Mouse (Mus musculus) heart, adult 2 months (tissue): Measurements from ENCODE around the gene Gm5155. TPM values are rescaled to one million over a fixed set of nuclear protein-coding genes. Genes with fewer than 3 reads are reported as not detected.
"Not testable (repeated sequence)": the region's sequence is repeated elsewhere in the genome, so short reads cannot be mapped to it uniquely, and the experiment has no call there.

Experiments used
- DNase-seq, 2 experiments: peaks; one replicate each; pipeline ENCODE4 v3.0.0; 2021
- H3K27ac ChIP-seq: fragments of 200-600 bp; 2 replicates; pipeline ENCODE4 v1.8.1; 2022
- H3K27me3 ChIP-seq: fragments of 200-500 bp; 2 replicates; pipeline ENCODE4 v1.6.1; 2012; ENCODE audit warnings: mild to moderate bottlenecking, low read length, inconsistent platforms, mixed read lengths; ENCODE audit not compliant: control insufficient read depth, insufficient read depth
- H3K36me3 ChIP-seq: fragments of 200-500 bp; 2 replicates; pipeline ENCODE4 v1.6.1; 2012; ENCODE audit warnings: low read length, inconsistent platforms; ENCODE audit not compliant: control insufficient read depth, insufficient read depth
- H3K4me1 ChIP-seq: fragments of 200-500 bp; 2 replicates; pipeline ENCODE4 v1.6.1; 2011; ENCODE audit warnings: low read length; ENCODE audit not compliant: control insufficient read depth, insufficient read depth
- H3K4me3 ChIP-seq: fragments of 200-600 bp; 2 replicates; pipeline ENCODE4 v1.8.1; 2022
- H3K79me2 ChIP-seq: fragments of 200-500 bp; replicated peaks from 2 replicates; pipeline ENCODE4 v1.6.1; 2012; ENCODE audit warnings: mild to moderate bottlenecking, inconsistent platforms, low read length, moderate library complexity, mixed read lengths; ENCODE audit not compliant: control insufficient read depth, insufficient read depth
- H3K9ac ChIP-seq: fragments of 200-500 bp; 2 replicates; pipeline ENCODE4 v1.6.1; 2012; ENCODE audit warnings: low read depth, mild to moderate bottlenecking, control low read depth, inconsistent platforms, low read length, mixed read lengths
- CTCF ChIP-seq: fragments of 200-600 bp; IDR thresholded peaks from 2 replicates; pipeline ENCODE4 v1.8.1; 2022; ENCODE audit warnings: antibody characterized with exemption, mild to moderate bottlenecking, moderate library complexity
- EP300 ChIP-seq: fragments of 200-500 bp; IDR thresholded peaks from 2 replicates; pipeline ENCODE4 v1.6.1; 2011; ENCODE audit warnings: low read depth, low read length, control low read depth; ENCODE audit not compliant: insufficient read depth
- POLR2A ChIP-seq: fragments of 200-500 bp; IDR thresholded peaks from 2 replicates; pipeline ENCODE4 v1.6.1; 2011; ENCODE audit warnings: mild to moderate bottlenecking, low read depth, low read length, control low read depth; ENCODE audit not compliant: insufficient read depth
- WGBS: fragments of 180-500 bp; shearing (Covaris S2); methylation state at CpG from one replicate; pipeline ENCODE4 v1.1.7; 2018; 5-methylcytosine and 5-hydroxymethylcytosine counted together
- intact Hi-C: fragments of 180-260 bp; cut with DNase I; formaldehyde crosslinking; loops from one replicate; pipeline ENCODE4 v1.15.1; 2025
- long read RNA-seq: library from polyadenylated mRNA; stranded (forward); transcript quantifications from one replicate; pipeline ENCODE4 v2.0.0, GENCODE M21; 2021
- polyA plus RNA-seq: library from polyadenylated mRNA; depleted of rRNA; stranded (reverse); fragments of >200 nt; gene quantifications from 2 replicates; pipeline ENCODE4 v1.2.3, GENCODE M21; 2012; rRNA removed
- total RNA-seq, 2 experiments: library from RNA; stranded (reverse); gene quantifications; 2 replicates each; pipeline ENCODE4 v1.2.3; 2021

Gene Gm5155
- total RNA-seq (not detected), polyA plus RNA-seq (not detected in 2 replicates)
- long read RNA-seq: 0 reads

DNA sequence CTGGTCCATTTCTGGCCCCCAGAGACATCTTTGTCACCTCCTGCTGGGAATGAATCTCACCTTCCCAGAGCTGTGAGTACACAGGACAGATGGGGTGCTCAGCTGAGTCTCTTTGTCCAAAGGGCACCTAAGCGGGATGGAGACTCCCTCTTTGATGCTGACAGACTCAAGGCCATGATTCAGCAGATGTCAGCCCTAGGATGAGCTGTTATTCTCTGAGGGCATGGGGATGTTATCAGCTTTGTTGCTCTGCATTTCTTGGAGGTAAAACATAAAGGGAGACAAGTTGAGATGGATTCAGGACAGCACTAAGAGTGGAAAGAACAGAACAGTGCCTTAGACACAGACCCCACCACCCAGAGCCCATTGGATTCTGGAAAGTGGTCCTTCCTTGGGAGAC, at the start of gene Gm5155:
Gene Gm5155, plus strand, starts transcription at position 301 of the 400 bp plus-strand sequence.
- Histone ChIP-seq H3K4me3 (no peak within 1 kb of the TSS), H3K9ac (no peak within 1 kb of the TSS), H3K4me1 (no peaks in the 10 kb centered on the region), H3K79me2 (no peaks in the 10 kb centered on the region), H3K27me3 (no peaks in the 10 kb centered on the region), H3K36me3 (no peaks in the 10 kb centered on the region), H3K27ac (no peak within 1 kb of the TSS)
- no peak for TF ChIP-seq EP300
- 67% methylated on average over 1 of the region's 1 CpGs for WGBS
- intact Hi-C loops: no loop called here
- DNase-seq: no peak

DNA sequence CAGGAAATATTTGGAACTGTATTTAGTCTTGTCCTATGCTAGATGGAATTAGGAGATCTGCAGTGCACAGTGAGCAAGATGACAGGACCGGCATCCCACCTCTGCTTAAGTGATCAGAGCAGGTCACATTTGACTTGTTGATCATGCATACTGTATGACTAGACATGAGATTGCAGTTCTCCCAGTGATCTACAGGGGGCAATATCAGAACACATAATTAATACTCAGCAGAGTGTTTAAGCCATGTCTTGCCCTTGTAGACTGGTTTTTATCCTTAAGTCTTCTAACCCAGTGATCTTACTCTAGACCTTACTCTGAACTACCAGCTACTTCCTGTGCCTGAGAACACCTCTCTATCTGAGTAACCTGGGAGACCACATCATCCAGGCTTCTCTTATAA, 791 bp upstream of the Gm5155 start:
- no peaks in the 10 kb centered on the region for H3K36me3 ChIP-seq
- no peak overlapping the region for H3K27ac ChIP-seq
- DNase-seq: no peak
- no peak overlapping the region for H3K9ac ChIP-seq
- H3K79me2 ChIP-seq: no peaks in the 10 kb centered on the region
- H3K4me3 ChIP-seq: no peak overlapping the region
- no peak for TF ChIP-seq POLR2A
- H3K27me3 ChIP-seq: no peaks in the 10 kb centered on the region
- H3K4me1 ChIP-seq: no peaks in the 10 kb centered on the region
- WGBS: 88% methylated on average over 1 of the region's 1 CpGs
- intact Hi-C loops: no loop called here

DNA sequence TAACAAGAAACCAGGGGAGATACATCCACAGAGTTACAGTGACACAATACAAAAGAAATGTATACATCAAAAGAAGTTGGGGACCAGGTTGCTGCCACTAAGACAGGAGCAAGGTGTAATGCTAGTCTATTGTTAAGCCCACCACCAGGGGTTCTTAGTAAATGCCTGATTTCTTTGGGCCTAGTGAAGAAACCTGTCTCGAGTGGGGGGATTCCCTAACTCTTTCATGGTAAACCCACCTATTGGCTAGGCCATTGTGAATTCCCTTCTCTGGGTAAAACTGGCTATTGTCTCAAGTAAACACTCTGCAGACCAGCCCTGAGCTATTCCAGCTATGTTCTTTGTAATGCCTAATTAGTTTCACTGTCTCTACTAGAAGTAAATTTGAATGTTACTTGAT, 23.8 kb downstream of the Gm5155 start:
- H3K4me3 ChIP-seq, H3K27me3 ChIP-seq, intact Hi-C loops, H3K4me1 ChIP-seq, H3K27ac ChIP-seq, H3K9ac ChIP-seq, H3K36me3 ChIP-seq, DNase-seq, H3K79me2 ChIP-seq: not testable (repeated sequence)
- WGBS: 59% methylated on average over 1 of the region's 1 CpGs

DNA sequence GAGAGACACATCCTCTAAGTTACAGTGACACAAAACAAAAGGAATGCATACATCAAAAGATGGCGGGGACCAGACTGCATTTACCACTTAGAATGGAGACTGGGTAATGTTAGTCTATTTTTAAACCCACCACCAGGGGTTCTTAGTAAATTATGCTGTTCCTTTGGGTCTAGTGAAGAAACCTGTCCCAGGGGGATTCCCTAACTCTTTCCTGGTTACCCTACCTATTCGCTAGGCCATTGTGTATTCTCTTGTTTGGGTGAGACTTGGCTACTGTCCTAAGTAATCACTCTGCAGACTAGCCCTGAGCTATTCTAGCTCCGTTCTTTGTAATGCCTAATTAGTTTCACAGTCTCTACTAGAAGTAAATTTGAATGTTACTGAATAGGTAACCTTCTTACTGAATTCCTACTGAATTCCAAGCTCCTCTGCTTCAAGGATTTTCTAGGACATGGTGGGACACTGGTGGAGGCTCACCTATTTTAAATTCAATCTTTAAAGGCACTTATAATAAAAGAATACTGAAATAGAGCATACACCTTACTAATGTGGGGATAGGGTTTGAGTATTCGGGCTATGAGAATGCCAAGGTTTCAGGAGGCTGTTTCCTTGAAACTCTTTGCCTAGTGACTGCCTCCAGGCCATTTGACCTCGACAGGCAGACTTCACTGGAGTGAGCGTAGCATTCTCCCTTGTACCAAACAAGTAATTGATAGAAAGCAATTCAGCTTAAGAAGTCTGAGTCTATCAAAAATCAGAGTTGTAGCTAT, 31.8 kb downstream of the Gm5155 start:
- H3K27me3 ChIP-seq: no peaks in the 10 kb centered on the region
- intact Hi-C loops: no loop called here
- no peaks in the 10 kb centered on the region for H3K79me2 ChIP-seq
- DNase-seq: no peak
- H3K27ac ChIP-seq: no peak overlapping the region
- H3K36me3 ChIP-seq: no peaks in the 10 kb centered on the region
- no peak overlapping the region for H3K9ac ChIP-seq
- 53% methylated on average over 6 of the region's 6 CpGs for WGBS
- no peak overlapping the region for H3K4me3 ChIP-seq
- no peaks in the 10 kb centered on the region for H3K4me1 ChIP-seq
- TF ChIP-seq CTCF (no peak), POLR2A (no peak), EP300 (no peak)

Other genes starting within 250 kb of the Gm5155 start
- gene Ceacam5, start 158.5 kb upstream of the Gm5155 start, total RNA-seq: not detected
- not detected in 2 replicates for gene Ceacam5, start 158.5 kb upstream of the Gm5155 start, polyA plus RNA-seq
- not detected for gene Ceacam14, start 59.1 kb upstream of the Gm5155 start, total RNA-seq
- gene Ceacam14, start 59.1 kb upstream of the Gm5155 start, polyA plus RNA-seq: not detected in 2 replicates
- gene Ceacam11, start 100.4 kb downstream of the Gm5155 start, total RNA-seq: not detected
- gene Ceacam11, start 100.4 kb downstream of the Gm5155 start, polyA plus RNA-seq: not detected in 2 replicates
- not detected for gene Ceacam13, start 138.1 kb downstream of the Gm5155 start, total RNA-seq
- not detected in 2 replicates for gene Ceacam13, start 138.1 kb downstream of the Gm5155 start, polyA plus RNA-seq
- not detected for gene Ceacam12, start 194.2 kb downstream of the Gm5155 start, total RNA-seq
- gene Ceacam12, start 194.2 kb downstream of the Gm5155 start, polyA plus RNA-seq: not detected in 2 replicates